Mouse (Mus musculus): ENCODE measurements around the gene Pagr1b. TPM values are rescaled to one million over a fixed set of nuclear protein-coding genes. Genes with fewer than 3 reads are reported as not detected.

Gene Pagr1b
- 6.5 to 7.8 TPM (median 6.7 TPM) in 3 of 4 replicates, not detected in the other for total RNA-seq (2023; ENCODE audit: inconsistent age)

DNA sequence TGATC lies at the start of gene Pagr1b:
TSS of gene Pagr1b (minus strand) at position 4 of the 5 bp plus-strand sequence.

DNA sequence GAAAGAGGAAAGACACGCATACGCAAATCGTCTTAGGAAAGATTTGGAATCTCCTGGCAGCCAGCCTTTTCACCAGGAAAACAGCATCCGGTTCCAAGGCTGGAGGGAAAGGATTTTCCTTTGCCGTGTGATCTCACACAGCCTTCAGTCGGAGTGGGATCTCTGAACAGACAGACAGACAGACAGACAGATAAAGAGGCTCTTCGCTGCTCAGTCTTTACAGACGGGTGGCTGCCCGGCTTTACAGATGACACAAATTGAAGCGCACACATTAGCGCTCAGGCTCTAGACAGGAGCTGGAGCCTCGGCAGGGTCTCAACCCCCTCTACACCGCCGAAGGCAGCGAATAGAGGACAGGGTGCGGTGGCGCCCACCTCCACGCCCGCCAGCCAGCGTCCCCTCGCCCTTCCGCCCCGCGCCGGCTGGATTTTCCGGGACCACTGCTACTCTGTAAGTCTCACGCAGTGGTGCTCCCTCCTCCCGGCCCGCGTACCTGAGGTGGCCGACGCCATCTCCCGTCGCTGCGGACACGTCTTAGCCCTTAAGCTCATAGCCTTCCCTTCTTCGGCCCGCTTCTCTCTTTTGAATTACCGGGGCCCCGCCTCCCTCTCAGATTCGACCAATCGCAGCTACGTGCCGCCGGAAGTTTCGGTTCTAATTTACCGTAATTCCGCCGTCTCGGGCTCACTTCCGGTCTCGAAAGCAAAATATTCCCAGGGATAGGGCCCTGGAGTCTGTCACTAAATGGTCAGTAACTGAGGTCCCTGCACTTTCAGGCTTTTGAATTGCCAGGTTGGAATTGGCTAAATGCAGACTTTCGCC lies 25.8 kb upstream of the Pagr1b start, which contains the start of gene Kif22:
TSS of gene Kif22 (minus strand) at position 621 of the 822 bp plus-strand sequence.

DNA sequence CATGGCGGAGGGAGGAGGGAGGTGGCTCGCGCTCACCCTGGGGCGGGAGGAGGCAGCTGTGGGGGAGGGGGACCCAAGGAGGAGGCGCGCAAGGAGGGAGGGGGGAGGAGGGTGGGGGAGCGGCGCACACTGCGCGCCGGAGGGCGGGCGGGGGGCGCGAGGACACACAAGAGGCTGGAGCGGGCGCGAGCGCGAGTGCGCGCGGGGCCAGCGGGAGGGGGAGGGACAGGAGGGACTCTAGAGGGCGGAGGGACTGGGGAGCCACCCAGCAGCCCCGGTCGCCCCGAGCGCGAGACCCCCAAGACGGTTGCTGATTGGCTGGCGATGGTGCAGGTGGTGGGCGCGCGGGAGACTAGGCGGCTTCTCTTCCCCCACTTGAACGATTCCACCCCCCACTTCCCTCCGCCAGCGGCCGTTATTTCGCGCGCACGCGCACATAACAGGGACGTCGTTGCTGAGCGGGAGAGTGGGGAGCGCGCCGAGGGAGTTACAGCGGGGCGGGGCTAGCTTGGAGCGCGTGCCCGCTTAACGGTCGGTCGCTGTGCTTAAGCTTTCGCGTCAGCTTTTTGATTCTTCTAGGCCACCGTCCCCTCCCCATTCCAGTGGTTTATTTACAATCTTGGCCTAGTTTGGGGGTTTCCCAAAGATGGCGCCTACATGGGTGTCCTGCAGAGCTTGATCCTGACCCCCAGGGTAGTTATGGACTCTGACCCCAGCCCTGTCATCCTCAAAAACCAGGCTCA lies 10.9 kb upstream of the Pagr1b start, which contains the start of gene Maz:
TSS of gene Maz (minus strand) at position 54 of the 743 bp plus-strand sequence.

DNA sequence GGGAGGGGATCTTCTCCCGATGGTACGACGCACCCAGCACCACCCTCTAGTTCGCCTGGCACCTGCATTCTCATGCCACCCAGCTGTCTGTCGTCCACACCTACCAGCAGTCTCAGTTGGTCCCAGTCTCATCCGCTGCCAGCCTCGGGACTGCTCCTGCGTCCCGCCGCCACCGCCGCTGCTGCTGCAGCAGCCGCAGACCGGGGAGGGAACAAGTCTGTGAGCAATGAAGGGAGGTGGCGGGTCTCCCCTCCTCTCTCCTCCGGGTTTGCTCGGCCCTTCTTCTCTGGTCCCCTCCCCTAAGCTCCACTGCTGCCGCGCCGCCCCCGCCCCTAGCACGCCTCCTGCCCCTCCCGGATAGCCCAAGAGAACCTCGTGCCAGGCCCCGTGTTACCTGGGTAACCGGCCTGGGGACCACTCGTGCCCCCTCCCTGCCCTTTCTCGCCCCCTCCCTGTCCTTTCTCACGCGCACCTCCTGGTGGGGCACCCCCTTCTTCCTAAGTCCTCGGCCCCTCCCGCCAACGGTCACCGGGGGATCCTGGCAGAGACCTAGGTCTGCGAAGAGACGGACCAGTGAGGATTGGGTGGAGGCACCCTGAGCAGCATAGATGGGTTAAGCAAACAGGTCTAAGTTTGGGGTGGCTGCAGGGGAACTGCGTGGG lies 4.7 kb upstream of the Pagr1b start, which contains the start of the genes Gm42742 and Prrt2:
TSS of gene Gm42742 (minus strand) at position 197 of the 662 bp plus-strand sequence.
TSS of gene Prrt2 (minus strand) at position 311 of the 662 bp plus-strand sequence.

DNA sequence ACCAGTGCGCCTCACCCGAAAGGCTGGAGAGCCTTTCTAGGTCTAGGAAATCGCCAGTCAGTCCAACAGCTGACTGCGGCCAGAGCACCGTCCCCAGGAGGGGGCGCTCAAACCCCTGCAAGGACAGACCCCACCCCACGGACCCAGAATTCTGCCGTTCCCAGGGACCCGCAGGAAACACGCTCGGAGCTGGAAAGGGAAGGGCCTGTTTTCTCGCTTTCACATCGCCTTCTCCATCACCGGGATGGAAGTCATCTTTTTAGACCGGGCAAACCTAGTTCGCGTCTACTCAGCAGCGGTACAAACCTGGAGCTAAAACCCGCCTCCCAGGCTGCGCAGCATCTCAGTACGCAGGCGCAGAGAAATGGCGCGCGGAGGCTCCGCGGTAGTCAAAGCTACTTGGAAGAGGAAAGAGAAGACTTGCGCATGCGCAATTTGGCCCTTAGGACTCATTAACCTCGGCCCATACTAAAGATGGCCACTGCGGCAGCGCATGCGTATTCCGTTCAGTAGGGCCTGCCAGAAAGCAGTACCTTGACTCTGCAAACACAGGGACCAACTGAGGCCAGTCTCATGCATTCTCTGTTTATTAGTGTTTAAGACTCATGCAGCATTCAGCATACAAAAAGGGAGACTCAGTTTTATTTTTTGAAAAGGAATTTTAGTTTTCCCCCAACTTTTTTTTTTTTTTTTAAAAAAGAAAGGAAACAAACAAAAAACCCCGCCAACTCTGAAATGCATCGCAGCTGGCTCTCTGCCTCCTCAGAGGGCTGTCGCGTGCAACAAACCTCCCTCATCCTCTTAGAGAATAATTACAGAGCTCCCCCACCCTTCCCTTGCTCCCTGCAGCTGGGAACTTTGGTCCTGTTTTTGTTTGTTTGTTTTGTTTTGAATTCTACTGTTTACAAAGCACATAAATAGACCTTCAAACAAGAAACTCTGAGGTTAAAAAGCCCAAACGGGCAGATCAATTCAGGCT lies 976 bp upstream of the Pagr1b start, which contains the start of gene Pagr1a:
TSS of gene Pagr1a (minus strand) at position 382 of the 979 bp plus-strand sequence.

DNA sequence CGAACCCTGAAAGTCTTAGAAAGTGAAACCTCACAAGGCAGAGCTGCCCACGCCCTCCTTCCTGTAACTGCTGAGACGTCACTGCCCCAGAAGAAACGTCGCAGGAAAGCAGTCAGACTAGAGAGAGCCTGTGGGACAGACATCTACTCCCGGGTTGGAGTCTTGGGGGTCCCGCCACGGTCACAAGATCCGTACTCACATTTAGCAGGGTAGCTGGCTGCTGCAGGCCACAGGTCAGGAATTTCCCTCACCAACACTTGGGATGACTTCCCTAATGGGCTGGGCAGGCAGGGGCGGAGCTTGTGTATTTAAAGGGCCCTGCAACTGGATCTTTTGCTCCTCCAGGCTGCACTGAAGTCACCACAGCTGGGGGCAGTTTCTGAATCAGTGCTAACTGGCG lies 2.0 kb downstream of the Pagr1b start, which contains the start of gene Mvp:
TSS of gene Mvp (minus strand) at position 302 of the 400 bp plus-strand sequence.

DNA sequence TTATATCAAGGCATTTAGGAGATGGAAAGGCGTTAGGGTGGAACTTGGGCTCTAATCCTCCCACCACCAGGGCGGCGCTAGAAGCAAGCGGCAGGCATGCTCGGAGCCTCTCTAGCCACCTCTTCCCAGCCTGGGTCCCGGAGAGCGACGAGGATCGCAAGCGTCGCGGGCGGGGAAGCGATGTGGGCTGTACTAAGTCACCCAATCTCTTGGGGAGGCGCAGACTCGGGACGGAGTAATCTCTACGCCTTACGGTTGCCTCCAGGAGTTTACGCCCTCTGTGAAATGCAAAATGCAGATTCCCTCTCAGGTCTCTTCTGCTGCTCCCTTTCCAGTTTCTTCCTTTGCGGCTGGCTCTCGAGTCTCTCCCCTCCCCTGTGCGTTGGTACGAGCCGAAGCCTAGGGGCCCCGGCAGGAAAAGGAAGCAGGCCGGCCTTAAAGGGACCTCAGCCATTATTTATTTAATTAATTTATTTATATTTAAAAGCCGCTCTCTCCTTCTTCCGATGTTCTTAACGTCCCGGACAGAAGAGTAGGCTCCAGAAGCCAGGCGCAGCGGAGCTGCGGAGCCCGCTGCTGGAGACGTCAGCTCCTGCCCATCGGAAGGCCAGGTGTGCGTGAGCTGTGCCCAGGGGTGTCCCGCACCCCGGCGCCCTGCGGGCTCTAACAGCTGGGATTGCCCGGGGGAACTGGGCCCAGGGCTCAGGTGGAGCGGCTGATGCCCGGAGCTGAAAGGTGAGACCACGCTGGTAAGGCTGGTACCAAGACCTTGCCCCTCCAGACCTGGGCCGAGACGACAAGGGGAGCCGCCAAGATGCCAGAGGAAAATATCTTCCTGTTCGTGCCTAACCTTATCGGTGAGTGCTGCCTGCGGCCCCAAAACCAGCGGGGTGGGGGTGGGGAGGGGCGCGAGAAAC lies 40.1 kb downstream of the Pagr1b start, which contains the start of gene Cdiptos:
TSS of gene Cdiptos (minus strand) at position 149 of the 917 bp plus-strand sequence.

DNA sequence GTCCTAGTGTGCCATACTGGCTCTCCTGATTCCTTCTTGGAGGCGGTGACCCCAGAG lies 40.6 kb downstream of the Pagr1b start, which contains the start of gene Cdipt:
TSS of gene Cdipt (plus strand) at position 22 of the 57 bp plus-strand sequence.

Other genes starting within 250 kb of the Pagr1b start
- gene Ypel3, start 239.5 kb downstream of the Pagr1b start, total RNA-seq (2023; ENCODE audit: inconsistent age) = 214 to 273 TPM (median 230 TPM) in 4 replicates
- gene Tbx6, start 235.0 kb downstream of the Pagr1b start, total RNA-seq (2023; ENCODE audit: inconsistent age) = 6.5 to 8.9 TPM (median 7.0 TPM) in 4 replicates
- gene Ppp4c, start 224.0 kb downstream of the Pagr1b start, total RNA-seq (2023; ENCODE audit: inconsistent age) = 266 to 298 TPM (median 270 TPM) in 4 replicates
- not detected in 4 replicates for gene Fam57b, start 218.8 kb downstream of the Pagr1b start, total RNA-seq (2023; ENCODE audit: inconsistent age)
- not detected in 4 replicates for gene 4930451I11Rik, start 184.8 kb downstream of the Pagr1b start, total RNA-seq (2023; ENCODE audit: inconsistent age)
- not detected in 4 replicates for gene Doc2a, start 169.1 kb downstream of the Pagr1b start, total RNA-seq (2023; ENCODE audit: inconsistent age)
- 19.8 to 34.1 TPM (median 25.1 TPM) in 4 replicates for gene Hirip3, start 154.5 kb downstream of the Pagr1b start, total RNA-seq (2023; ENCODE audit: inconsistent age)
- 80.6 to 105 TPM (median 95.0 TPM) in 4 replicates for gene Ino80e, start 154.1 kb downstream of the Pagr1b start, total RNA-seq (2023; ENCODE audit: inconsistent age)
- gene Taok2, start 131.8 kb downstream of the Pagr1b start, total RNA-seq (2023; ENCODE audit: inconsistent age) = 86.7 to 99.4 TPM (median 89.7 TPM) in 4 replicates
- 36.7 to 44.6 TPM (median 41.0 TPM) in 4 replicates for gene Tmem219, start 93.6 kb downstream of the Pagr1b start, total RNA-seq (2023; ENCODE audit: inconsistent age)
- gene Kctd13, start 87.6 kb downstream of the Pagr1b start, total RNA-seq (2023; ENCODE audit: inconsistent age) = 34.7 to 41.2 TPM (median 38.6 TPM) in 4 replicates
- not detected in 4 replicates for gene Asphd1, start 66.9 kb downstream of the Pagr1b start, total RNA-seq (2023; ENCODE audit: inconsistent age)
- 4.5 to 6.9 TPM (median 5.5 TPM) in 4 replicates for gene Sez6l2, start 65.9 kb downstream of the Pagr1b start, total RNA-seq (2023; ENCODE audit: inconsistent age)
- 66.9 to 70.5 TPM (median 68.4 TPM) in 4 replicates for gene Cdipt, start 40.6 kb downstream of the Pagr1b start, total RNA-seq (2023; ENCODE audit: inconsistent age)
- 0.54 to 1.4 TPM (median 1.3 TPM) in 4 replicates for gene Cdiptos, start 40.4 kb downstream of the Pagr1b start, total RNA-seq (2023; ENCODE audit: inconsistent age)
- gene Mvp, start 1.9 kb downstream of the Pagr1b start, total RNA-seq (2023; ENCODE audit: inconsistent age) = 41.1 to 44.2 TPM (median 42.9 TPM) in 4 replicates
- 3.8 to 30.1 TPM (median 20.5 TPM) in 3 of 4 replicates, not detected in the other for gene Pagr1a, start 868 bp upstream of the Pagr1b start, total RNA-seq (2023; ENCODE audit: inconsistent age)
- gene Gm42742, start 4.6 kb upstream of the Pagr1b start, total RNA-seq (2023; ENCODE audit: inconsistent age) = 26.9 to 42.2 TPM (median 37.4 TPM) in 4 replicates
- 1.2 to 1.6 TPM (median 1.4 TPM) in 4 replicates for gene Prrt2, start 4.7 kb upstream of the Pagr1b start, total RNA-seq (2023; ENCODE audit: inconsistent age)
- 211 to 222 TPM (median 215 TPM) in 4 replicates for gene Maz, start 10.6 kb upstream of the Pagr1b start, total RNA-seq (2023; ENCODE audit: inconsistent age)
- gene Kif22, start 26.0 kb upstream of the Pagr1b start, total RNA-seq (2023; ENCODE audit: inconsistent age) = 2.8 to 4.5 TPM (median 3.0 TPM) in 4 replicates
- 2.3 to 4.0 TPM (median 2.6 TPM) in 3 of 4 replicates, not detected in the other for gene Zg16, start 70.8 kb upstream of the Pagr1b start, total RNA-seq (2023; ENCODE audit: inconsistent age)
- gene AI467606, start 74.9 kb upstream of the Pagr1b start, total RNA-seq (2023; ENCODE audit: inconsistent age) = 46.0 to 63.9 TPM (median 57.5 TPM) in 4 replicates
- 0.42 to 1.1 TPM (median 0.59 TPM) in 4 replicates for gene Qprt, start 105.7 kb upstream of the Pagr1b start, total RNA-seq (2023; ENCODE audit: inconsistent age)
- gene Spn, start 121.3 kb upstream of the Pagr1b start, total RNA-seq (2023; ENCODE audit: inconsistent age) = 6.5 to 8.8 TPM (median 7.3 TPM) in 4 replicates
- 76.0 to 79.5 TPM (median 77.9 TPM) in 4 replicates for gene Cd2bp2, start 179.6 kb upstream of the Pagr1b start, total RNA-seq (2023; ENCODE audit: inconsistent age)
- gene Tbc1d10b, start 192.0 kb upstream of the Pagr1b start, total RNA-seq (2023; ENCODE audit: inconsistent age) = 54.5 to 63.3 TPM (median 58.6 TPM) in 4 replicates
- gene Mylpf, start 192.4 kb upstream of the Pagr1b start, total RNA-seq (2023; ENCODE audit: inconsistent age) = 5.3 to 13.4 TPM (median 8.4 TPM) in 4 replicates
- gene Zfp553, start 216.6 kb upstream of the Pagr1b start, total RNA-seq (2023; ENCODE audit: inconsistent age) = 9.1 to 13.5 TPM (median 10.3 TPM) in 4 replicates
- gene Sept1, start 216.6 kb upstream of the Pagr1b start, total RNA-seq (2023; ENCODE audit: inconsistent age) = 393 to 439 TPM (median 415 TPM) in 4 replicates
- 14.8 to 24.2 TPM (median 17.5 TPM) in 4 replicates for gene Zfp771, start 227.8 kb upstream of the Pagr1b start, total RNA-seq (2023; ENCODE audit: inconsistent age)
- gene Dctpp1, start 244.2 kb upstream of the Pagr1b start, total RNA-seq (2023; ENCODE audit: inconsistent age) = 13.9 to 18.3 TPM (median 14.3 TPM) in 4 replicates